Mouse (Mus musculus) inflammation-experienced regulatory T-cells, adult 6 months (primary cell): ENCODE data around the gene Hfm1. TPM values are rescaled to one million over a fixed set of nuclear protein-coding genes. Genes with fewer than 3 reads are reported as not detected.

Source experiments
- ATAC-seq: one replicate; pipeline ENCODE4 v1.8.0; 2017
- polyA plus RNA-seq, 3 experiments: library from polyadenylated mRNA; unstranded; fragments of 100-300 nt; shearing (Covaris generic); gene quantifications; one replicate each; pipeline ENCODE4 v1.2.1; 2017

The Hfm1 gene
- polyA plus RNA-seq, 3 experiments from 2014 or later = not detected

- no peak for ATAC-seq
Measured at GRCm38 (mm10) chr5:106833025-106833424, 93.1 kb downstream of the Hfm1 start.

GRCm38 (mm10) chr5:106831401-106831800 lies 94.7 kb downstream of the Hfm1 start:
- ATAC-seq = no peak

GRCm38 (mm10) chr5:106830775-106831174 lies 95.3 kb downstream of the Hfm1 start:
- ATAC-seq = no peak

- no peak for ATAC-seq
Measured at GRCm38 (mm10) chr5:106826740-106827139, 99.4 kb downstream of the Hfm1 start.

GRCm38 (mm10) chr5:106826044-106826443 lies 100.1 kb downstream of the Hfm1 start:
- no peak for ATAC-seq

GRCm38 (mm10) chr5:106825301-106825853 lies 100.7 kb downstream of the Hfm1 start:
- peak; percentile 94 for ATAC-seq

- ATAC-seq = no peak
Measured at GRCm38 (mm10) chr5:106824716-106825115, 101.4 kb downstream of the Hfm1 start.

- ATAC-seq = no peak
Measured at GRCm38 (mm10) chr5:106819630-106820029, 106.5 kb downstream of the Hfm1 start.

GRCm38 (mm10) chr5:106815923-106816654 lies 110.0 kb downstream of the Hfm1 start:
- no peak for ATAC-seq

GRCm38 (mm10) chr5:106814611-106815010 lies 111.5 kb downstream of the Hfm1 start:
- ATAC-seq = no peak

GRCm38 (mm10) chr5:106803094-106803493 lies 123.0 kb downstream of the Hfm1 start:
- peak; percentile 50 for ATAC-seq

GRCm38 (mm10) chr5:106801886-106802798 lies 124.0 kb downstream of the Hfm1 start:
- ATAC-seq = peak; percentile 85

GRCm38 (mm10) chr5:106801215-106801863 lies 124.8 kb downstream of the Hfm1 start:
- ATAC-seq = no peak

- ATAC-seq = no peak
Measured at GRCm38 (mm10) chr5:106797896-106798295, 128.2 kb downstream of the Hfm1 start.

- ATAC-seq = peak; percentile 41
Measured at GRCm38 (mm10) chr5:106791241-106791572, 134.9 kb downstream of the Hfm1 start.

- no peak for ATAC-seq
Measured at GRCm38 (mm10) chr5:106790496-106791240, 135.5 kb downstream of the Hfm1 start.

Other genes starting within 250 kb of the Hfm1 start
- 10 to 100 TPM; 29.4 to 50.6 (median 42.5) TPM for gene Zfp644, start 229.0 kb downstream of the Hfm1 start, polyA plus RNA-seq
- gene Cdc7, start 38.0 kb upstream of the Hfm1 start, polyA plus RNA-seq = 10 to 100 TPM; 18.7 to 25.1 (median 22.2) TPM